Mouse (Mus musculus): ENCODE data around the gene Mob4. TPM values are rescaled to one million over a fixed set of nuclear protein-coding genes. Genes with fewer than 3 reads are reported as not detected.

Gene Mob4
- polyA plus RNA-seq, 1 experiment: 15.5 TPM

DNA sequence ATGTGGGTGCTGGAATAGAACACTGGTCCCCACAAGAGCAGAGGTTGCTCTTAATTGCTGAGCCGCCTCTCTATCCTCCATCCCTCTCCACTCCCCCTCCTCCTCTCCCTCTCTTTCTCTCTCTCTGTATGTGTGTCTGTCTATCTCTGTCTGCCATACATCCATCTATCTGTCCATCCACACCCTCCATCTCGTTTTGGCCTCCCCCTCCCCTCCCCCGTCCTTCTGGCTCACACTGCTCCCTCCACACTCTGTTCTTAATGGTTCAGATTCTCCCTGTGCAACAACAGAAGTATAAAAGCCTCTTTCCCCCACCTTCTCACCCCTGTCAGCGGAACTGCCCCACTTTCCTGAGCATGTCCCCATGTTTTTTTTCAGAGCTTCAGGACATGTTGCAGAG lies 36.5 kb downstream of the Mob4 start:
- H3K79me2 ChIP-seq (ENCODE audit: control insufficient read depth, insufficient read depth): no peaks in the 10 kb centered on the region
- no peak for TF ChIP-seq FOSL1 (IDR thresholded peaks at IDR 0.05; ENCODE audit: insufficient read depth, low read length, poor library complexity, severe bottlenecking)
- TF ChIP-seq USF1 (IDR thresholded peaks at IDR 0.05; ENCODE audit: low read depth): no peak
- TF ChIP-seq MYOD1 (IDR thresholded peaks at IDR 0.05; ENCODE audit: control insufficient read depth, insufficient read length, low read depth): no peak
- TF ChIP-seq MAX (IDR thresholded peaks at IDR 0.05): no peak
- TF ChIP-seq CEBPB (IDR thresholded peaks at IDR 0.05; ENCODE audit: low read depth): no peak
- TF ChIP-seq CTCF (IDR thresholded peaks at IDR 0.05; ENCODE audit: control insufficient read depth, insufficient read depth, insufficient read length): no peak
- TF ChIP-seq MYOG (IDR thresholded peaks at IDR 0.05; ENCODE audit: control insufficient read depth, extremely low read depth, insufficient read length): no peak
- no peak overlapping the region for H3K4me3 ChIP-seq (ENCODE audit: insufficient read depth, poor library complexity, severe bottlenecking)
- H3ac ChIP-seq (ENCODE audit: control insufficient read depth, insufficient read length, low read depth): no peak overlapping the region
- peaks cover 9% of the 10 kb centered on the region for H3K36me3 ChIP-seq (ENCODE audit: control insufficient read depth, insufficient read depth)
- H3K79me3 ChIP-seq (ENCODE audit: low read depth): no peaks in the 10 kb centered on the region
- H3K27me3 ChIP-seq (ENCODE audit: control insufficient read depth, insufficient read depth, insufficient read length): no peaks in the 10 kb centered on the region

DNA sequence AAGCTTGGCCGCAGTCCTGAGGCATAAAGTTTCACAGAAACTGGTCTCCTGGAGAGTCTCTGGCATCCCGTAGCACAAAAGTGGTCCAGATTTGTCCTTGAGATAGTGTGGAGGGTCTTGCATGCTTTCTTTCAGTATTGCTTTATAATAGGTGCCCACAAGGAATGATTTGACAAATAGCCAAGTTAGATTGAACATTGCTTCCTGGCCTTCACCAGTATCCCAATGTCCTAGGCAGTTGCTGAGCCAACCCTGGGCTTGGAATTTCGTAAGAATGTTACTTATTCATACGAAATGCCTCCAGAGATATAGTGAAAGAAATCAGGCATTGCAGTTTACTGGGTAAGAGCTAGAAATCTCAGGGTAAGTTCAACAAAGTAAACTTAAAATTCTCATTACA lies 37.6 kb downstream of the Mob4 start:
- TF ChIP-seq FOSL1 (IDR thresholded peaks at IDR 0.05; ENCODE audit: insufficient read depth, low read length, poor library complexity, severe bottlenecking) (no peak), MYOD1 (IDR thresholded peaks at IDR 0.05; ENCODE audit: control insufficient read depth, insufficient read length, low read depth) (no peak), USF1 (IDR thresholded peaks at IDR 0.05; ENCODE audit: low read depth) (no peak), CTCF (IDR thresholded peaks at IDR 0.05; ENCODE audit: control insufficient read depth, insufficient read depth, insufficient read length) (no peak), MYOG (IDR thresholded peaks at IDR 0.05; ENCODE audit: control insufficient read depth, extremely low read depth, insufficient read length) (no peak), CEBPB (IDR thresholded peaks at IDR 0.05; ENCODE audit: low read depth) (no peak), MAX (IDR thresholded peaks at IDR 0.05) (no peak)
- H3ac ChIP-seq (ENCODE audit: control insufficient read depth, insufficient read length, low read depth): no peak overlapping the region
- no peaks in the 10 kb centered on the region for H3K27me3 ChIP-seq (ENCODE audit: control insufficient read depth, insufficient read depth, insufficient read length)
- H3K79me3 ChIP-seq (ENCODE audit: low read depth): no peaks in the 10 kb centered on the region
- peaks cover 9% of the 10 kb centered on the region for H3K36me3 ChIP-seq (ENCODE audit: control insufficient read depth, insufficient read depth)
- no peak overlapping the region for H3K4me3 ChIP-seq (ENCODE audit: insufficient read depth, poor library complexity, severe bottlenecking)
- no peaks in the 10 kb centered on the region for H3K79me2 ChIP-seq (ENCODE audit: control insufficient read depth, insufficient read depth)

DNA sequence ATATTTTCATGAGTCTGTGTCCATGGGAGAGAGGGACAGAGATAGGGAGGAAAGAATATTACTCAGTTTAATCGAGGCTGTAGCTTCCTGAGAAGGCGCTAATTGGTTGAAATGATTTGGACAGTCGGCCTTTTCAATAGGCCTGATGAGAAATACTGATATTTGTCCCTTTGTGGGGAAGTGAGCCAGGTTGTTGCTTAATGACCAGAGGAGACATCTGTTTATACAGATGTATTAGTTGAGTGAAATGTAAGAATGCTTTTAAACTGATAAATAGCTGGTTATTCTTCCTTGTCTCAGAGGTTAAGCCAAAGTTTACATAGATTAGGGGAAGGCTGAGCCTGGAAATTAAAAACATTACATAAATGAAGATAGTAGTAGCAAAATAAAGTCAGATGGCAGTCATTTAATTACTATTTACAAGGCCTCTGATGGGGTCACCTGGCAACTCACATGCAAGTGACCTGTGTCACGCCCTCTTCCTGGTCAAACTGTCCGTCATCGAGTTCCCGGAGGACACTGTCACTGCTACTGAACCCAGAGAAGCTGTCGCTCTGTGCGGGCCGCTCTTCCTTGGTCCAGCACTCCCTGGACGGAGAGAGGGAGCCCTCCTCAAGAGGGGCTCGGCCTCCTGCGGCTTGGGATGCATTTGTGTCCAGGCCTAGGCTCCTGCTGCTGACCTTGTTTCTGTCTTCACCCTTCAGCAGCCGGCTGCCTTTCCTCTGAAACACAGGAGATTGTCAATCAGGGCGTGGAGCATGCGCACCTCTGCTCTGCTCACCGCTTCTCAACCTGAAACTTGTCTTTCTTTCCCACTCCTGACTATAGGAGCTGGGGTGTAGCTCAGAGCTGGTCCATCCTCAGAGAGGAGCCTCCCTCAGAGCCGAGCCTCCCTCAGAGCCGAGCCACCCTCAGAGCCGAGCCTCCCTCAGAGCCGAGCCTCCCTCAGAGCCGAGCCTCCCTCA lies 40.6 kb downstream of the Mob4 start:
- Histone ChIP-seq H3ac (ENCODE audit: control insufficient read depth, insufficient read length, low read depth) (no peak overlapping the region), H3K36me3 (ENCODE audit: control insufficient read depth, insufficient read depth) (peaks cover 9% of the 10 kb centered on the region), H3K79me2 (ENCODE audit: control insufficient read depth, insufficient read depth) (no peaks in the 10 kb centered on the region), H3K79me3 (ENCODE audit: low read depth) (no peaks in the 10 kb centered on the region), H3K4me3 (ENCODE audit: insufficient read depth, poor library complexity, severe bottlenecking) (no peak overlapping the region), H3K27me3 (ENCODE audit: control insufficient read depth, insufficient read depth, insufficient read length) (no peaks in the 10 kb centered on the region)
- TF ChIP-seq MYOD1 (IDR thresholded peaks at IDR 0.05; ENCODE audit: control insufficient read depth, insufficient read length, low read depth): no peak
- no peak for TF ChIP-seq FOSL1 (IDR thresholded peaks at IDR 0.05; ENCODE audit: insufficient read depth, low read length, poor library complexity, severe bottlenecking)
- TF ChIP-seq MYOG (IDR thresholded peaks at IDR 0.05; ENCODE audit: control insufficient read depth, extremely low read depth, insufficient read length): no peak
- no peak for TF ChIP-seq CTCF (IDR thresholded peaks at IDR 0.05; ENCODE audit: control insufficient read depth, insufficient read depth, insufficient read length)
- no peak for TF ChIP-seq USF1 (IDR thresholded peaks at IDR 0.05; ENCODE audit: low read depth)
- no peak for TF ChIP-seq MAX (IDR thresholded peaks at IDR 0.05)
- TF ChIP-seq CEBPB (IDR thresholded peaks at IDR 0.05; ENCODE audit: low read depth): no peak

DNA sequence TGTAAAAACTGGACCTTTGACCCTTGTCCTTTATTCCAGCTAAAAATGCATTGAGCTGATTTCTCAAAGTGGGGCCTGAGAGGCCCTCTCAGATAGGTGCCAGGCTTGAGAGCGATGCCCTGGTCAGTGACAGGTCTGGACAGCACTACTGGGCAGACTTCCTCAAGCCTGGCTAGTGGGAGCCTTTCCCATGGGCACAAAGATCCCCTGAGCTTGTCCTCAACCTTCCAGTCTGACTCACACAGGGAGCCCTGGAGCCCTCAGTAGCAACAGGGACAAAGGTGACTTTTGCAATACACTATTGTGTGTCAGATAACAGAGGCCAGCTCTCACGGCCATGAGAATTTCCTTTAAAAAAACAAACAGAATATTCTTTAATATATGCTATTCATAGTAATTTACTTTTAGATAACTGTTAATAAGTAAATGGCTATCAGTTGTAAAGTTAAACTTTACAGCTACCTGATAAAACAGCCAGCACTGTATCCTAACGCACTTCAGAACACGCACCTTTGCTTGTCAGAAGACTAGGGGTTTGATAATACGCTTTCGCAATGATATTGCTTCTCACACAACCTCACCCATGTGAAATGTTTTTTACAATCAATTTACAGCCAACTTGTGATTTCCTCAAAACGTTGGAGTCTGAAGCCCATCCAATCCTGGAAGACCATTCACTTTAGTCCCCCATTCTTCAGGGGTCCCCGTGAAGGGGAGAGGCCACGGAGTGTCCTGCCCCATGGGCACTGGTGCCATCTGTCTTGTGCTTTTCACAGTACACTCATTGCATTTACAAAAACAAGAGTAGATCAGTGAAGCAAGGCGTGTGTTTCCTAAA lies 42.9 kb downstream of the Mob4 start:
- no peaks in the 10 kb centered on the region for H3K79me3 ChIP-seq (ENCODE audit: low read depth)
- H3K4me3 ChIP-seq (ENCODE audit: insufficient read depth, poor library complexity, severe bottlenecking): no peak overlapping the region
- no peaks in the 10 kb centered on the region for H3K27me3 ChIP-seq (ENCODE audit: control insufficient read depth, insufficient read depth, insufficient read length)
- peaks cover 6% of the 10 kb centered on the region for H3K36me3 ChIP-seq (ENCODE audit: control insufficient read depth, insufficient read depth)
- TF ChIP-seq FOSL1 (IDR thresholded peaks at IDR 0.05; ENCODE audit: insufficient read depth, low read length, poor library complexity, severe bottlenecking): no peak
- no peak for TF ChIP-seq CTCF (IDR thresholded peaks at IDR 0.05; ENCODE audit: control insufficient read depth, insufficient read depth, insufficient read length)
- TF ChIP-seq CEBPB (IDR thresholded peaks at IDR 0.05; ENCODE audit: low read depth): no peak
- no peak for TF ChIP-seq MYOD1 (IDR thresholded peaks at IDR 0.05; ENCODE audit: control insufficient read depth, insufficient read length, low read depth)
- no peak for TF ChIP-seq MAX (IDR thresholded peaks at IDR 0.05)
- TF ChIP-seq MYOG (IDR thresholded peaks at IDR 0.05; ENCODE audit: control insufficient read depth, extremely low read depth, insufficient read length): no peak
- no peak overlapping the region for H3ac ChIP-seq (ENCODE audit: control insufficient read depth, insufficient read length, low read depth)
- no peaks in the 10 kb centered on the region for H3K79me2 ChIP-seq (ENCODE audit: control insufficient read depth, insufficient read depth)

DNA sequence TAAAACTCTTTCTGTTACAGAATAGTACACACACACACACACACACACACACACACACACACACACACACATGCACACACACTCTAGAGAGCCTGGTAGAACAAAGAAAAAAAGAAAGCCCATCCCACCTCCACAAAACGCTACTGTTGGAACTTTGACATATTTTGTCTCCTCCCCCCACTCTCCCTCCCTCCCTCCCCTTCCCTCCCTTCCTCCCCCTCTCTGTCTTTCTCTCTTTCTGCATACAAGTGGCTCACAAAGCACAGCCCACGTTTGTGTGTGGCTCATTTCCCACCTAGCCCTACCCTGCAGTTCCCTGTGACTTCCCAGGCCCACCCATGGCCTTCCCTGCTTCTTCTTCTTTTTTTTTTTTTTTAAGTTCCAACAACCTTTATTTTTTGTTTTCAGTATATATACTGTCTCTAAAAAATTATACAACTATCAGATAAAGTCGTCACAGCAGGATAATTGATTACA lies 43.6 kb downstream of the Mob4 start:
- Histone ChIP-seq H3K27me3 (ENCODE audit: control insufficient read depth, insufficient read depth, insufficient read length) (no peaks in the 10 kb centered on the region), H3ac (ENCODE audit: control insufficient read depth, insufficient read length, low read depth) (no peak overlapping the region), H3K36me3 (ENCODE audit: control insufficient read depth, insufficient read depth) (no peaks in the 10 kb centered on the region), H3K4me3 (ENCODE audit: insufficient read depth, poor library complexity, severe bottlenecking) (no peak overlapping the region), H3K79me3 (ENCODE audit: low read depth) (no peaks in the 10 kb centered on the region), H3K79me2 (ENCODE audit: control insufficient read depth, insufficient read depth) (no peaks in the 10 kb centered on the region)
- no peak for TF ChIP-seq CTCF (IDR thresholded peaks at IDR 0.05; ENCODE audit: control insufficient read depth, insufficient read depth, insufficient read length)
- no peak for TF ChIP-seq MYOD1 (IDR thresholded peaks at IDR 0.05; ENCODE audit: control insufficient read depth, insufficient read length, low read depth)
- TF ChIP-seq USF1 (IDR thresholded peaks at IDR 0.05; ENCODE audit: low read depth): no peak
- TF ChIP-seq CEBPB (IDR thresholded peaks at IDR 0.05; ENCODE audit: low read depth): no peak
- TF ChIP-seq MYOG (IDR thresholded peaks at IDR 0.05; ENCODE audit: control insufficient read depth, extremely low read depth, insufficient read length): no peak
- no peak for TF ChIP-seq MAX (IDR thresholded peaks at IDR 0.05)
- no peak for TF ChIP-seq FOSL1 (IDR thresholded peaks at IDR 0.05; ENCODE audit: insufficient read depth, low read length, poor library complexity, severe bottlenecking)
